Mouse (Mus musculus) myocyte (in vitro differentiated cells): ENCODE data around the gene Chst3. TPM values are rescaled to one million over a fixed set of nuclear protein-coding genes. Genes with fewer than 3 reads are reported as not detected.

Experiments used
- H3K27me3 ChIP-seq: one replicate; pipeline ENCODE4 v1.6.1; 2011; ENCODE audit not compliant: control insufficient read depth, insufficient read depth, insufficient read length
- H3K36me3 ChIP-seq: one replicate; pipeline ENCODE4 v1.6.1; 2011; ENCODE audit not compliant: control insufficient read depth, insufficient read depth
- H3K4me2 ChIP-seq: one replicate; pipeline ENCODE4 v1.6.1; 2011; ENCODE audit warnings: low read depth, control low read depth
- H3K4me3 ChIP-seq: one replicate; pipeline ENCODE4 v1.5.1; 2011; ENCODE audit warnings: mild to moderate bottlenecking, control low read depth, moderate library complexity
- H3K79me2 ChIP-seq: one replicate; pipeline ENCODE4 v1.6.1; 2011; ENCODE audit not compliant: control insufficient read depth, insufficient read depth
- H3ac ChIP-seq: one replicate; pipeline ENCODE4 v1.6.1; 2011; ENCODE audit not compliant: control insufficient read depth, insufficient read length
- CEBPB ChIP-seq: IDR thresholded peaks from 2 replicates; pipeline ENCODE4 v1.6.1; 2011; ENCODE audit warnings: mild to moderate bottlenecking, moderate library complexity; ENCODE audit not compliant: poor library complexity, insufficient read depth, severe bottlenecking
- E2F4 ChIP-seq: IDR thresholded peaks from one replicate; pipeline ENCODE4 v1.6.1; 2011; ENCODE audit warnings: mild to moderate bottlenecking, control low read depth, moderate library complexity; ENCODE audit not compliant: insufficient read depth
- MAX ChIP-seq: IDR thresholded peaks from one replicate; pipeline ENCODE4 v1.6.1; 2011; ENCODE audit warnings: low read depth, mild to moderate bottlenecking, control low read depth
- MYOD1 ChIP-seq, 3 experiments: IDR thresholded peaks; one replicate each; pipeline ENCODE4 v1.6.1; 2011; ENCODE audit warnings: control low read depth in 2 of 3, low read depth in 2 of 3, mild to moderate bottlenecking in 2 of 3, moderate library complexity in 1 of 3; ENCODE audit not compliant: insufficient read length in 2 of 3, control insufficient read depth in 1 of 3
- MYOG ChIP-seq, 3 experiments: IDR thresholded peaks; one replicate each; pipeline ENCODE4 v1.6.1; 2011; ENCODE audit warnings: control low read depth in 2 of 3, low read depth in 2 of 3, mild to moderate bottlenecking in 2 of 3; ENCODE audit not compliant: insufficient read length in 2 of 3, control insufficient read depth in 1 of 3, insufficient read depth in 1 of 3
- POLR2A ChIP-seq: IDR thresholded peaks from one replicate; pipeline ENCODE4 v1.6.1; 2011; ENCODE audit warnings: low read depth, mild to moderate bottlenecking, control low read depth, moderate library complexity; ENCODE audit not compliant: insufficient read length
- POLR2AphosphoS2 ChIP-seq: IDR thresholded peaks from one replicate; pipeline ENCODE4 v1.6.1; 2011; ENCODE audit warnings: low read depth, control low read depth; ENCODE audit not compliant: insufficient read length
- REST ChIP-seq: IDR thresholded peaks from one replicate; pipeline ENCODE4 v1.6.1; 2011; ENCODE audit warnings: mild to moderate bottlenecking, control low read depth, moderate library complexity; ENCODE audit not compliant: insufficient read depth, insufficient read length
- SRF ChIP-seq: IDR thresholded peaks from one replicate; pipeline ENCODE4 v1.6.1; 2011; ENCODE audit warnings: low read depth; ENCODE audit not compliant: control insufficient read depth, insufficient read length
- TCF12 ChIP-seq: IDR thresholded peaks from one replicate; pipeline ENCODE4 v1.6.1; 2011; ENCODE audit warnings: mild to moderate bottlenecking, control low read depth; ENCODE audit not compliant: poor library complexity, insufficient read depth, severe bottlenecking
- TCF3 ChIP-seq: IDR thresholded peaks from one replicate; pipeline ENCODE4 v1.6.1; 2011; ENCODE audit warnings: low read depth, control low read depth; ENCODE audit not compliant: insufficient read length
- USF1 ChIP-seq: IDR thresholded peaks from one replicate; pipeline ENCODE4 v1.6.1; 2011; ENCODE audit warnings: low read depth, mild to moderate bottlenecking, control low read depth, moderate library complexity
- polyA plus RNA-seq: library from polyadenylated mRNA; unstranded; fragments of >200 nt; fragmentation: generic; extraction: Trizol; gene quantifications from one replicate; pipeline ENCODE4 v1.2.1, GENCODE M21; 2012; ENCODE audit warnings: missing spikeins

The Chst3 gene
- polyA plus RNA-seq, 1 experiment: 1.6 TPM

DNA sequence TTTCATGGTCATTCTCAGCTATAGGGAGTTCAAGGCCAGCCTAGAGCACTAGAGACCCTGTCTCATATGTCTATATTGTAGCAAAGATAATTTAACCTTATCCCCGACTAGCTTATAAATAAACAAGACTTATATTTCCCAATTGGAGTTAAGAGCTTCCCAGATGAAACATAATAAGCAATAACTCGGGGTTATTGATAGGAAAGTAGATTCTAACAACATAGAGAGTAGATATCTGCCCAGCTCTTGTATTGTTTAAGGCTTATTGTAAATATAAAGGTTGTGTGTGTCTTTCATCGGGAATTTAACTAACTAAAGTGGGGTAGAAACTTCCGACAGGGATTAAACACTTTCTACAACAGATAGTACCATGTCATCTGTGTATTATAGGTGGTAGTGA lies 1.5 kb upstream of the Chst3 start:
- no peaks in the 10 kb centered on the region for H3K36me3 ChIP-seq
- no peaks in the 10 kb centered on the region for H3K27me3 ChIP-seq
- no peak overlapping the region for H3ac ChIP-seq
- H3K79me2 ChIP-seq: no peaks in the 10 kb centered on the region
- no peak overlapping the region for H3K4me2 ChIP-seq
- H3K4me3 ChIP-seq: no peak overlapping the region
- no peak for TF ChIP-seq USF1
- no peak for TF ChIP-seq E2F4
- no peak for TF ChIP-seq POLR2A
- TF ChIP-seq SRF: no peak
- no peak for TF ChIP-seq CEBPB
- no peak for TF ChIP-seq TCF12
- TF ChIP-seq POLR2AphosphoS2: no peak
- no peak for TF ChIP-seq MYOD1 (IDR thresholded peaks at IDR 0.05; ENCODE audit: control insufficient read depth in 1 of 3, insufficient read length in 2 of 3, low read depth in 2 of 3)
- no peak for TF ChIP-seq MYOG (IDR thresholded peaks at IDR 0.05; ENCODE audit: control insufficient read depth in 1 of 3, insufficient read depth in 1 of 3, insufficient read length in 2 of 3, low read depth in 2 of 3)
- TF ChIP-seq REST: no peak
- no peak for TF ChIP-seq MAX
- no peak for TF ChIP-seq TCF3

DNA sequence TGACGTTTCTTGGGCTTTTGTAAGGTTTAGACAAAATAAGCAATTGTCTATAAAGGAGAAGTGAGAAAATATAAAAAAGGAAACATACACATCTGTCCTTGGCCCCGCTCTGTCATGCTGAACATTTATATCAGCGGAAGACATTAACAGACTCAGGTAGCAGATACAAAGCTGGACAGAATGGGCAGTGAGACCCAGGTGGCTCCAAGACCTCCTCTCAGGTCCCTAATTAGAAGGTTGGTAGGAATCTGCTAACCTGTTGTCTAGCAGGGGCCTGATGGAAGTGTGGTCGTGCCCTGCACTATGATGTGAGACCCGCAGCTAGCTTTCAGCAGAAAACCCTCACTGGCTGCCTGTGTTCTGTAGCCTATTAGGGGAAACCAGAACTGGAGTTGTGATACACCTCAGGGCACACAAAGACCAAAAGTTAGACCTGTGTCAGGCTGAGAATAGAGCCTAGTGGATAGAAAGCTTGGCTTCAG lies 1.0 kb upstream of the Chst3 start:
- peak overlapping the region; percentile 84 for H3K4me2 ChIP-seq

DNA sequence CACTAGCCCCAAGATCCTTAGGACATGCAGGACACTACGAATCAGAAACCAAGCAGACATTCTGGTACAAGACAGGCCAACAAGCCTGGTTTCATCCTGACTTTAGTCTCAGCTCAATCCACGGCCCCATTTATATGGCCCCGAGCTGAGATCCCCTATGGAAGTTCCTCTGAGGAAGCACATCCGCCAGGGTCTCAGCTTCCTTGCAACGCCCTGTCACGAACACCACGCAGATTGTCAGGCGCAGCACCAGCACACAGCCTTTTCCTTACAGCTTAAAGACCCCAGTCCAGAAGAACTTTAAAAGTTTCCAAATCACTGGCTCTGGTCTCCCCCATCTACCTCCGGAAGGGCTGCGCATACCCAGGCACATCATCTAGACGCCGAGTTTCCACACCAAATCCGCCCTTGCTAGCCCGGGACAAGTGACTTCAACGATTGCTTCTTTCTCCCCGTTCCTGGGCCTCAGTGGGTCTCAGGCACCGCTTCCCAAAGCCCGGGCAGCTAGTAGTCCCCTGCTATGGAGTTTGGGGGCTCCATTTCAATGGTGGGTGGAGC lies 948 bp downstream of the Chst3 start:
- H3K27me3 ChIP-seq: no peaks in the 10 kb centered on the region
- H3K79me2 ChIP-seq: no peaks in the 10 kb centered on the region
- TF ChIP-seq TCF12: no peak
- no peak for TF ChIP-seq CEBPB
- no peak for TF ChIP-seq MAX
- TF ChIP-seq POLR2AphosphoS2: no peak
- no peak for TF ChIP-seq TCF3
- no peak for TF ChIP-seq USF1
- TF ChIP-seq SRF: no peak
- no peak for TF ChIP-seq MYOD1 (IDR thresholded peaks at IDR 0.05; ENCODE audit: control insufficient read depth in 1 of 3, insufficient read length in 2 of 3, low read depth in 2 of 3)
- TF ChIP-seq MYOG (IDR thresholded peaks at IDR 0.05; ENCODE audit: control insufficient read depth in 1 of 3, insufficient read depth in 1 of 3, insufficient read length in 2 of 3, low read depth in 2 of 3): no peak
- no peak for TF ChIP-seq E2F4
- no peak for TF ChIP-seq POLR2A
- TF ChIP-seq REST: no peak

More for the DNA sequence above, 1.0 kb upstream of the Chst3 start:
- Histone ChIP-seq H3K27me3 (no peaks in the 10 kb centered on the region), H3ac (no peak overlapping the region), H3K36me3 (no peaks in the 10 kb centered on the region), H3K4me3 (peak overlapping the region; percentile 30), H3K79me2 (no peaks in the 10 kb centered on the region)
- TF ChIP-seq REST (no peak), SRF (no peak), USF1 (no peak), POLR2AphosphoS2 (no peak), POLR2A (no peak), TCF12 (no peak), CEBPB (no peak), TCF3 (no peak), MYOD1 (IDR thresholded peaks at IDR 0.05; ENCODE audit: control insufficient read depth in 1 of 3, insufficient read length in 2 of 3, low read depth in 2 of 3) (no peak), E2F4 (no peak), MYOG (IDR thresholded peaks at IDR 0.05; ENCODE audit: control insufficient read depth in 1 of 3, insufficient read depth in 1 of 3, insufficient read length in 2 of 3, low read depth in 2 of 3) (no peak), MAX (no peak)

DNA sequence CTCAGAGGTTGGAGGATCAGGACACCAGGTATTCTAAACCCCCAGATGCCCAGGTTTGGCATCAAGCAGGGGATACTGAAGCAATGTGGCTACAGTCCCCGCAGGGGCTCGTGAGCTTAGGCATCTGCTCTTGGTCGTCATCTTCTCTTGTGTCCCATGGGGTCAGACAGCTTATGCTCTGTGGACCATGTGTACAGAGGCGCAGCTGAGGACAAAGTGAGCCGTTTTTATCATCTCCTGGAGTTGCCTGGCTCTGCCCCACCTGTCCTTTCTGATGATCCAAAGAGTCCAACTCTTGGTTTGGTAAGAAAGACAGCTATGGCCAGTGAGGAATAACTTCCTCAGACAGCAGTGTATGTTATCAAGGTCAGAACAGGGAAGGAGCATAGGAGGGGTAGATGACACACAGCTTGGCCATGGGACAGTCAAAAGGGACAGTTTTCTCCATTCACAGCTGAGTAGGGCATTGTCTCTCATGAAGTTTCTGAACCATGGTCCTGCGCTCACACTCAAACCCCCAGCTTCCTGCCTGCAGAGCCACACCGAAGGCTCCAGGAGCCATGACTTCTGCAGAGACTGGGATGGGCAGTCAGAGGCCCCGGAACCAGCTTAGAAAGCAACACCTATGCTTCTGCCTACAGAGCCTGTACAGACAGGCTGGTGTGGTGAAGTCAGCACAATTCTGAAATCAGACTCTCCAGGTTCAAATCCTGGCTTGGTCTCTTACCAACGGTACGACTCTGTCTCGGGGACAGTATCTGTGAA lies 2.5 kb downstream of the Chst3 start:
- H3K27me3 ChIP-seq: no peaks in the 10 kb centered on the region
- no peaks in the 10 kb centered on the region for H3K36me3 ChIP-seq
- no peak overlapping the region for H3K4me3 ChIP-seq
- H3ac ChIP-seq: no peak overlapping the region
- H3K79me2 ChIP-seq: no peaks in the 10 kb centered on the region
- no peak overlapping the region for H3K4me2 ChIP-seq
- TF ChIP-seq E2F4: no peak
- TF ChIP-seq POLR2A: no peak
- TF ChIP-seq POLR2AphosphoS2: no peak
- no peak for TF ChIP-seq REST
- no peak for TF ChIP-seq TCF12
- TF ChIP-seq MYOD1 (IDR thresholded peaks at IDR 0.05; ENCODE audit: control insufficient read depth in 1 of 3, insufficient read length in 2 of 3, low read depth in 2 of 3): no peak
- no peak for TF ChIP-seq MAX
- TF ChIP-seq MYOG (IDR thresholded peaks at IDR 0.05; ENCODE audit: control insufficient read depth in 1 of 3, insufficient read depth in 1 of 3, insufficient read length in 2 of 3, low read depth in 2 of 3): no peak
- TF ChIP-seq CEBPB: no peak

More for the DNA sequence above, 948 bp downstream of the Chst3 start:
- Histone ChIP-seq H3K4me3 (peak overlapping the region; percentile 30), H3K36me3 (no peaks in the 10 kb centered on the region), H3ac (peak overlapping the region; percentile 64), H3K4me2 (peak overlapping the region; percentile 84)
